Mouse (Mus musculus): Measurements from ENCODE around the gene Nelfb. TPM values are rescaled to one million over a fixed set of nuclear protein-coding genes. Genes with fewer than 3 reads are reported as not detected.

Nelfb gene
- polyA plus RNA-seq, 1 experiment from 2014 or later = 101 TPM

DNA sequence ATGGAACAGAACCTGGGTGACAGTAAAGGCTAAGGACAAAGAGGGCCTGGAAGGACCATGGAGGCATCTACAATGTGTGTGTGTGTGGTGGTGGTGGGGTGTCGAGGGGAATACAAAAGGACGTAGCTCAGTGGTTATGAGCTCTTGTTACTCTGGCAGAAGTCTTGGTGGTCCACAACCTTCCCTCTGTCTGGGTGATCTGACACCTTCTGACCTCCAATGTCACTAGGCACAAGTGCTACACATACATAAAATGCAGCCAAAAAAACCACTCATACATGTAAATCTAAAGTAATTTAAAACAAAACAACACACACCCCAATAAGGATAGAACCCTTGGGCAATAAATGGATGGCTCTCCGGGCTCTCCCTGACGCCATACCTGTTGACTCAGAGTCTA is 16.1 kb upstream of the Nelfb start:
- Histone ChIP-seq H3K9me3 (ENCODE audit: control insufficient read depth, low read length) (no peaks in the 10 kb centered on the region), H3K4me2 (replicated peaks; ENCODE audit: low read depth, low read length) (no peak overlapping the region), H3K27me3 (ENCODE audit: control insufficient read depth, insufficient read depth, low read length) (no peaks in the 10 kb centered on the region), H3K4me3 (ENCODE audit: low read length) (no peak overlapping the region), H3K36me3 (ENCODE audit: control insufficient read depth, insufficient read depth, low read length) (0 out of 2 replicates have a peak, but pooled peaks cover 3% of the 10 kb centered on the region), H3K27ac (ENCODE audit: low read depth, low read length) (no peak overlapping the region), H3K9ac (ENCODE audit: low read depth, low read length) (no peak overlapping the region), H3K4me1 (ENCODE audit: control insufficient read depth, insufficient read depth, low read length) (peaks cover 18% of the 10 kb centered on the region)
- WGBS = 88% methylated on average over 4 of the region's 4 CpGs
- no peak for ATAC-seq (ENCODE audit: low FRiP score, low TSS enrichment)

- H3K9me3 ChIP-seq (ENCODE audit: control insufficient read depth, low read length) = no peaks in the 10 kb centered on the region
- no peak overlapping the region for H3K27ac ChIP-seq (ENCODE audit: low read depth, low read length)
- H3K9ac ChIP-seq (ENCODE audit: low read depth, low read length) = no peak overlapping the region
- H3K27me3 ChIP-seq (ENCODE audit: control insufficient read depth, insufficient read depth, low read length) = no peaks in the 10 kb centered on the region
- 86% methylated on average over 5 of the region's 5 CpGs for WGBS
- no peak overlapping the region for H3K4me3 ChIP-seq (ENCODE audit: low read length)
- ATAC-seq (ENCODE audit: low FRiP score, low TSS enrichment) = no peak
- peaks cover 4% of the 10 kb centered on the region; the same call in 1 of the 2 replicates for H3K36me3 ChIP-seq (ENCODE audit: control insufficient read depth, insufficient read depth, low read length)
- H3K4me1 ChIP-seq (ENCODE audit: control insufficient read depth, insufficient read depth, low read length) = peaks cover 18% of the 10 kb centered on the region
- H3K4me2 ChIP-seq (replicated peaks; ENCODE audit: low read depth, low read length) = no peak overlapping the region
Measured at GRCm38 (mm10) chr2:25226864-25227263, 15.6 kb upstream of the Nelfb start.

DNA sequence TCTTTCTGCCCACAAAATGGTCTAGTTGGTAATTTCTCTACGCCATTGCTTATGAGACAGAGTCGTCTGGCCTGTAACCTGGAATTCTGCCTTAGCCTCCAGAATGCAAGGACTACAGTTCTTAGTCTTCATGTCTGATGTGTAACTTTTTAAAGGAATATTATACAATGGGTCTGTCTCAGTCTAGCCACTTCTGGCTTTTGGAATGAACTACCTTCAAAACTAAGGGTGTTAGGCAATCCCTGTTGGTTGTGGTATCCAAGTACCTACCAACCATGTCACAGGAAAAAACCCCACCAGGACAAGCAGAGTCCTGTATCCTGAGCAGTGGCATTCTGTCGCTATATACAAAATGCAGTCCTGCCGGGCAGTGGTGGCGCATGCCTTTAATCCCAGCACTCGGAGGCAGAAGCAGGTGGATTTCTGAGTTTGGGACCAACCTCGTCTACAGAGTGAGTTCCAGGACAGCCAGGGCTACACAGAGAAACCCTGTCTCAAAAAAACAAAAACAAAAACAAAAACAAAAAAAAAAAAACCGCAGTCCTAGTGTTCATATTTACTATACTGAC is 14.6 kb upstream of the Nelfb start:
- 79% methylated on average over 8 of the region's 8 CpGs for WGBS
- H3K9ac ChIP-seq (ENCODE audit: low read depth, low read length) = peak overlapping the region; percentile 70; the same call in 1 of the 2 replicates
- peak overlapping the region; percentile 86; the same call in 1 of the 2 replicates for H3K4me3 ChIP-seq (ENCODE audit: low read length)
- peak overlapping the region; percentile 97 for H3K27ac ChIP-seq (ENCODE audit: low read depth, low read length)
- no peaks in the 10 kb centered on the region for H3K9me3 ChIP-seq (ENCODE audit: control insufficient read depth, low read length)
- no peaks in the 10 kb centered on the region for H3K27me3 ChIP-seq (ENCODE audit: control insufficient read depth, insufficient read depth, low read length)
- peaks cover 18% of the 10 kb centered on the region for H3K4me1 ChIP-seq (ENCODE audit: control insufficient read depth, insufficient read depth, low read length)
- H3K4me2 ChIP-seq (replicated peaks; ENCODE audit: low read depth, low read length) = peak overlapping the region; percentile 52; the same call in 1 of the 2 replicates
- no peak for ATAC-seq (ENCODE audit: low FRiP score, low TSS enrichment)
- peaks cover 11% of the 10 kb centered on the region; the same call in 1 of the 2 replicates for H3K36me3 ChIP-seq (ENCODE audit: control insufficient read depth, insufficient read depth, low read length)

GRCm38 (mm10) chr2:25224766-25225752 is 13.8 kb upstream of the Nelfb start:
- Histone ChIP-seq H3K27me3 (ENCODE audit: control insufficient read depth, insufficient read depth, low read length) (no peaks in the 10 kb centered on the region), H3K9me3 (ENCODE audit: control insufficient read depth, low read length) (no peaks in the 10 kb centered on the region), H3K27ac (ENCODE audit: low read depth, low read length) (peak overlapping the region; percentile 97), H3K4me2 (replicated peaks; ENCODE audit: low read depth, low read length) (peak overlapping the region; percentile 52), H3K4me1 (ENCODE audit: control insufficient read depth, insufficient read depth, low read length) (peaks cover 18% of the 10 kb centered on the region), H3K36me3 (ENCODE audit: control insufficient read depth, insufficient read depth, low read length) (peaks cover 11% of the 10 kb centered on the region; the same call in 1 of the 2 replicates), H3K9ac (ENCODE audit: low read depth, low read length) (peak overlapping the region; percentile 70), H3K4me3 (ENCODE audit: low read length) (peak overlapping the region; percentile 86)
- WGBS = 1% methylated on average over 41 of the region's 41 CpGs
- peak; percentile 97 for ATAC-seq (ENCODE audit: low FRiP score, low TSS enrichment)

DNA sequence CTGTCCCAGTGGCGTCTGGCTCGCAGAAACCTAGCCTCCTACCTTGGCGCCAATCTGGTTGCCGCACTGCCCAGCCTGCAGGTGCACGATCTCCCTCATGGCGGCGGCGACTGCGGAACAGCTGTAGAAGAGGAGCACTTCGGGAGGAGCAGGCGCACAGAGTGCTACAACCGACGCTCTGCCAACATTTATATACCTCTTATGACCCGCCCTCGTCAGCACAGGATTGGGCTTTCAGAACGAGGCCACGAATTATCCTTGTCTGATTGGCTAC is 13.1 kb upstream of the Nelfb start, which contains the start of gene Tubb4b:
Gene Tubb4b, minus strand, starts transcription at position 211 of the 274 bp plus-strand sequence.
- H3K36me3 ChIP-seq (ENCODE audit: control insufficient read depth, insufficient read depth, low read length) = peaks cover 11% of the 10 kb centered on the region; the same call in 1 of the 2 replicates
- peak within 1 kb of the TSS; percentile 86 for H3K4me3 ChIP-seq (ENCODE audit: low read length)
- H3K4me1 ChIP-seq (ENCODE audit: control insufficient read depth, insufficient read depth, low read length) = peaks cover 18% of the 10 kb centered on the region
- 1% methylated on average over 17 of the region's 17 CpGs for WGBS
- peak within 1 kb of the TSS; percentile 97 for H3K27ac ChIP-seq (ENCODE audit: low read depth, low read length)
- H3K4me2 ChIP-seq (replicated peaks; ENCODE audit: low read depth, low read length) = peak within 1 kb of the TSS; percentile 59
- H3K9me3 ChIP-seq (ENCODE audit: control insufficient read depth, low read length) = no peaks in the 10 kb centered on the region
- H3K27me3 ChIP-seq (ENCODE audit: control insufficient read depth, insufficient read depth, low read length) = no peaks in the 10 kb centered on the region
- ATAC-seq (ENCODE audit: low FRiP score, low TSS enrichment) = no peak
- H3K9ac ChIP-seq (ENCODE audit: low read depth, low read length) = peak within 1 kb of the TSS; percentile 76

DNA sequence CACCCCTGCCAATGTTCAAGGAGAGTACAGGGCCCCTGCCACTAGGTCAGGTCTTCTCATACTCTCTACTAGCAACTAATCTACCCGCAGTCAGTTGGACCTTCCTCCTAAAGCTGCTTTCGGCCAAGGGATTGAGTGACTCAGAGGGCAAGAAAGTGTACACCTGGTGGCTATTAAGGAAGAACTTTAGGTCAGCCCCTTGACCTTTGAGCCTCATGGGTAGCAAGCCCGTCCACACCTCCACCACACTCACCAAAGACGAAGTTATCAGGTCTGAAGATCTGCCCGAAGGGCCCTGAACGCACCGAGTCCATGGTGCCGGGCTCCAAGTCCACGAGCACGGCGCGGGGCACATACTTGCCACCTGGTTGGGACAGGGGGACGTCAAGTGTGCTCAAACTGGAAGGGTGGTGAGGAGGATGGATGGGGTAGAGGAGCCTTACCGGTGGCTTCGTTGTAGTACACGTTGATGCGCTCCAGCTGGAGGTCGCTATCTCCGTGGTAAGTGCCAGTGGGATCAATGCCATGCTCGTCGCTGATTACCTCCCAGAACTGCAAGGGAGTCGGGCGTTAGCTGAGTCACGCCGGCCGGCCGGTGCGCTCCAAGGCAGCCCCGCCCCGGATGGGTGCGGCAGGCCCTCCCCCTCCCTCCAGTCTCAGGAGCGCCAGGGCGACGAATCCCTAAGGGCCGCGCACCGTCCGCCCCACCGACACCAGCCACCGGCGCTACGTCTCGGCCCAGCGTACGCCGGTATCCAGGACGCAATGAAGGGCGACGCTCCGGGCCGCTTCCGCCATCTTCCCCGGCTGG is 12.6 kb upstream of the Nelfb start:
- WGBS = under 1% methylated on average over 50 of the region's 53 CpGs
- H3K4me1 ChIP-seq (ENCODE audit: control insufficient read depth, insufficient read depth, low read length) = peaks cover 18% of the 10 kb centered on the region
- ATAC-seq (ENCODE audit: low FRiP score, low TSS enrichment) = peak; percentile 53
- H3K9ac ChIP-seq (ENCODE audit: low read depth, low read length) = peak overlapping the region; percentile 76
- H3K4me2 ChIP-seq (replicated peaks; ENCODE audit: low read depth, low read length) = peak overlapping the region; percentile 59
- H3K36me3 ChIP-seq (ENCODE audit: control insufficient read depth, insufficient read depth, low read length) = peaks cover 11% of the 10 kb centered on the region; the same call in 1 of the 2 replicates
- H3K9me3 ChIP-seq (ENCODE audit: control insufficient read depth, low read length) = no peaks in the 10 kb centered on the region
- H3K4me3 ChIP-seq (ENCODE audit: low read length) = peak overlapping the region; percentile 86
- no peaks in the 10 kb centered on the region for H3K27me3 ChIP-seq (ENCODE audit: control insufficient read depth, insufficient read depth, low read length)
- H3K27ac ChIP-seq (ENCODE audit: low read depth, low read length) = peak overlapping the region; percentile 92

- no peaks in the 10 kb centered on the region for H3K27me3 ChIP-seq (ENCODE audit: control insufficient read depth, insufficient read depth, low read length)
- H3K4me3 ChIP-seq (ENCODE audit: low read length) = no peak overlapping the region
- H3K4me1 ChIP-seq (ENCODE audit: control insufficient read depth, insufficient read depth, low read length) = peaks cover 13% of the 10 kb centered on the region
- WGBS = 69% methylated on average over 5 of the region's 5 CpGs
- no peak for ATAC-seq (ENCODE audit: low FRiP score, low TSS enrichment)
- no peak overlapping the region for H3K9ac ChIP-seq (ENCODE audit: low read depth, low read length)
- no peak overlapping the region for H3K27ac ChIP-seq (ENCODE audit: low read depth, low read length)
- H3K36me3 ChIP-seq (ENCODE audit: control insufficient read depth, insufficient read depth, low read length) = peaks cover 11% of the 10 kb centered on the region; the same call in 1 of the 2 replicates
- H3K4me2 ChIP-seq (replicated peaks; ENCODE audit: low read depth, low read length) = no peak overlapping the region
- H3K9me3 ChIP-seq (ENCODE audit: control insufficient read depth, low read length) = no peaks in the 10 kb centered on the region
Measured at GRCm38 (mm10) chr2:25221331-25221772, 10.1 kb upstream of the Nelfb start.

GRCm38 (mm10) chr2:25218445-25218844 is 7.2 kb upstream of the Nelfb start, which contains the start of gene Fam166a:
Gene Fam166a (plus strand): TSS chr2:25218745.
- Histone ChIP-seq H3K9ac (ENCODE audit: low read depth, low read length) (no peak within 1 kb of the TSS), H3K4me1 (ENCODE audit: control insufficient read depth, insufficient read depth, low read length) (peaks cover 3% of the 10 kb centered on the region), H3K4me2 (replicated peaks; ENCODE audit: low read depth, low read length) (no peak within 1 kb of the TSS), H3K27me3 (ENCODE audit: control insufficient read depth, insufficient read depth, low read length) (no peaks in the 10 kb centered on the region), H3K27ac (ENCODE audit: low read depth, low read length) (no peak within 1 kb of the TSS), H3K9me3 (ENCODE audit: control insufficient read depth, low read length) (no peaks in the 10 kb centered on the region), H3K4me3 (ENCODE audit: low read length) (no peak within 1 kb of the TSS), H3K36me3 (ENCODE audit: control insufficient read depth, insufficient read depth, low read length) (peaks cover 11% of the 10 kb centered on the region; the same call in 1 of the 2 replicates)
- no peak for ATAC-seq (ENCODE audit: low FRiP score, low TSS enrichment)
